Mouse (Mus musculus) erythroblast, embryonic 14.5 days (primary cell): Measurements from ENCODE around the gene Tulp4.
"Not testable (repeated sequence)": the region's sequence is repeated elsewhere in the genome, so short reads cannot be mapped to it uniquely, and the experiment has no call there.

Experiments used
- GATA1 ChIP-seq: IDR thresholded peaks from 2 replicates; pipeline ENCODE4 v1.6.1; 2012; ENCODE audit warnings: low read length, inconsistent platforms, mixed read lengths
- TAL1 ChIP-seq: IDR thresholded peaks from 3 replicates; pipeline ENCODE4 v1.6.1; 2012; ENCODE audit warnings: low read length, inconsistent platforms, mixed read lengths

GRCm38 (mm10) chr17:6300190-6300863 is 194.1 kb downstream of the Tulp4 start:
- TF ChIP-seq TAL1, GATA1: not testable (repeated sequence)
